In genomic region chr11:96735908-96736307, GRCm38 (mm10) we compare ENCODE assay signal across 7 mouse cellular contexts. TPM values are rescaled to one million over a fixed set of nuclear protein-coding genes. Genes with fewer than 3 reads are reported as not detected.
DNase-seq lines count a peak whose midpoint lies in the region; ATAC-seq and TF ChIP-seq lines count a peak whose summit lies in the region.

No protein-coding gene starts in this region.

- no peak overlapping the region for H3K27ac ChIP-seq in heart, embryonic 13.5 days (replicated peaks)
- peak overlapping the region; percentile 76 for H3K27ac ChIP-seq in kidney, embryonic 15.5 days
- no peak overlapping the region for H3K27ac ChIP-seq in liver, embryonic 11.5 days (ENCODE audit: low read depth, low read length)

- DNase-seq in brain, embryonic 14.5 days (ENCODE audit: low read depth) = peak; percentile 92
- peak; percentile 92 for DNase-seq in embryo, embryonic 11 days
- DNase-seq in liver, embryonic 11.5 days (ENCODE audit: low spot score) = peak; percentile 47
- peak; percentile 75 for DNase-seq in neural tube, embryonic 10.5 days (ENCODE audit: extremely low spot score, low spot score)
- DNase-seq in yolk sac, embryonic 10.5 days (ENCODE audit: low spot score) = peak; percentile 45

- no peaks in the 10 kb centered on the region for H3K9me3 ChIP-seq in heart, embryonic 13.5 days
- H3K9me3 ChIP-seq in kidney, embryonic 15.5 days (replicated peaks) = no peaks in the 10 kb centered on the region
- H3K9me3 ChIP-seq in liver, embryonic 11.5 days (ENCODE audit: control insufficient read depth, low read length) = no peaks in the 10 kb centered on the region

- no peaks in the 10 kb centered on the region for H3K36me3 ChIP-seq in heart, embryonic 13.5 days
- no peaks in the 10 kb centered on the region for H3K36me3 ChIP-seq in kidney, embryonic 15.5 days
- H3K36me3 ChIP-seq in liver, embryonic 11.5 days (ENCODE audit: control insufficient read depth, insufficient read depth, low read length) = no peaks in the 10 kb centered on the region

- H3K9ac ChIP-seq in heart, embryonic 13.5 days = peak overlapping the region; percentile 76
- no peak overlapping the region for H3K9ac ChIP-seq in kidney, embryonic 15.5 days
- H3K9ac ChIP-seq in liver, embryonic 11.5 days (ENCODE audit: low read depth, low read length) = no peak overlapping the region

- H3K4me2 ChIP-seq in heart, embryonic 13.5 days = peak overlapping the region; percentile 68
- H3K4me2 ChIP-seq in kidney, embryonic 15.5 days = peak overlapping the region; percentile 58
- peak overlapping the region; percentile 46 for H3K4me2 ChIP-seq in liver, embryonic 11.5 days

- peaks cover 28% of the 10 kb centered on the region for H3K27me3 ChIP-seq in heart, embryonic 13.5 days (replicated peaks)
- peaks cover 8% of the 10 kb centered on the region for H3K27me3 ChIP-seq in kidney, embryonic 15.5 days
- peaks cover 5% of the 10 kb centered on the region for H3K27me3 ChIP-seq in liver, embryonic 11.5 days (replicated peaks; ENCODE audit: control insufficient read depth, insufficient read depth, low read length)

- no peak for TF ChIP-seq POLR2A in brain, embryonic 14.5 days (IDR thresholded peaks at IDR 0.05; ENCODE audit: borderline replicate concordance, extremely low read depth, insufficient read depth, insufficient read length, poor library complexity, severe bottlenecking)

- peak overlapping the region; percentile 40 for H3K4me3 ChIP-seq in heart, embryonic 13.5 days
- peak overlapping the region; percentile 28 for H3K4me3 ChIP-seq in kidney, embryonic 15.5 days (replicated peaks)
- peak overlapping the region; percentile 4; the same call in 1 of the 2 replicates for H3K4me3 ChIP-seq in liver, embryonic 11.5 days (ENCODE audit: low read depth, low read length)

- no peak; the same call in 1 of the 2 replicates for ATAC-seq in heart, embryonic 13.5 days (ENCODE audit: extremely low read depth, insufficient number of reproducible peaks, low FRiP score, low TSS enrichment)
- ATAC-seq in kidney, embryonic 15.5 days (replicated peaks; ENCODE audit: low FRiP score) = peak; percentile 67; the same call in 1 of the 2 replicates
- no peak for ATAC-seq in liver, embryonic 11.5 days (replicated peaks; ENCODE audit: low FRiP score)

- under 1% methylated on average over 19 of the region's 19 CpGs for WGBS in heart, embryonic 13.5 days
- WGBS in kidney, embryonic 15.5 days = under 1% methylated on average over 19 of the region's 19 CpGs
- WGBS in liver, embryonic 11.5 days = 6% methylated on average over 19 of the region's 19 CpGs

- H3K4me1 ChIP-seq in heart, embryonic 13.5 days = peaks cover 9% of the 10 kb centered on the region
- peaks cover 69% of the 10 kb centered on the region for H3K4me1 ChIP-seq in kidney, embryonic 15.5 days
- H3K4me1 ChIP-seq in liver, embryonic 11.5 days (replicated peaks; ENCODE audit: control insufficient read depth, insufficient read depth, low read length) = no peaks in the 10 kb centered on the region

- peak; percentile 73 for TF ChIP-seq CTCF in brain, embryonic 14.5 days (IDR thresholded peaks at IDR 0.05; ENCODE audit: borderline replicate concordance, extremely low read depth, insufficient read depth, insufficient read length)

RNA-seq across cellular contexts. Expression of gene Snx11, which starts 41.5 kb away (rescaled TPM):
- 54.8 and 60.8 TPM in 2 replicates for polyA plus RNA-seq in brain, embryonic 14.5 days (2012; rRNA removed)
- polyA plus RNA-seq in heart, embryonic 13.5 days (2015; fragmentation: Nextera tagmentation; extraction: Ambion mirVana) = 10.7 and 11.8 TPM in 2 replicates
- polyA plus RNA-seq in kidney, embryonic 15.5 days (2015; fragmentation: Nextera tagmentation; extraction: Ambion mirVana) = 19.2 and 20.4 TPM in 2 replicates
- 10.5 and 12.0 TPM in 2 replicates for polyA plus RNA-seq in liver, embryonic 11.5 days (2014; fragmentation: Nextera tagmentation; extraction: Ambion mirVana)

RNA-seq across cellular contexts. Expression of gene Cbx1, which starts 53.0 kb away (rescaled TPM):
- polyA plus RNA-seq in brain, embryonic 14.5 days (2012; rRNA removed) = 79.2 and 79.7 TPM in 2 replicates
- 53.3 and 56.4 TPM in 2 replicates for polyA plus RNA-seq in heart, embryonic 13.5 days (2015; fragmentation: Nextera tagmentation; extraction: Ambion mirVana)
- polyA plus RNA-seq in kidney, embryonic 15.5 days (2015; fragmentation: Nextera tagmentation; extraction: Ambion mirVana) = 136 and 154 TPM in 2 replicates
- 76.7 and 82.0 TPM in 2 replicates for polyA plus RNA-seq in liver, embryonic 11.5 days (2014; fragmentation: Nextera tagmentation; extraction: Ambion mirVana)
